Mouse (Mus musculus) midbrain, embryonic 14.5 days (tissue): ENCODE measurements around the gene Tmem201. TPM values are rescaled to one million over a fixed set of nuclear protein-coding genes. Genes with fewer than 3 reads are reported as not detected.
A peak's percentile ranks its signal among the peaks of the same experiment; 100 is the strongest.

ENCODE experiments used
- ATAC-seq: fragments of 200-750 bp; cut with Nextera tagmentation; 2 replicates; pipeline ENCODE4 v1.8.0; 2017; ENCODE audit warnings: moderate number of reproducible peaks, moderate library complexity; ENCODE audit not compliant: low FRiP score, low TSS enrichment
- DNase-seq: peaks from one replicate; pipeline ENCODE4 v3.0.0-alpha.2; 2015
- H3K27ac ChIP-seq: fragments of 300-500 bp; sonication (generic); replicated peaks from 2 replicates; pipeline ENCODE4 v1.5.1; 2014; ENCODE audit warnings: mild to moderate bottlenecking, low read depth, low read length, moderate library complexity
- H3K27me3 ChIP-seq: fragments of 300-500 bp; sonication (generic); 2 replicates; pipeline ENCODE4 v1.6.1; 2014; ENCODE audit warnings: low read length, control low read depth, mixed read lengths; ENCODE audit not compliant: control insufficient read depth, insufficient read depth
- H3K36me3 ChIP-seq: fragments of 300-500 bp; sonication (generic); 2 replicates; pipeline ENCODE4 v1.6.1; 2014; ENCODE audit warnings: low read length, control low read depth; ENCODE audit not compliant: control insufficient read depth, insufficient read depth
- H3K4me1 ChIP-seq: fragments of 300-500 bp; sonication (generic); 2 replicates; pipeline ENCODE4 v1.6.1; 2014; ENCODE audit warnings: mild to moderate bottlenecking, antibody characterized with exemption, low read length, control low read depth; ENCODE audit not compliant: control insufficient read depth, insufficient read depth
- H3K4me2 ChIP-seq: fragments of 300-500 bp; sonication (generic); 2 replicates; pipeline ENCODE4 v1.6.1; 2014; ENCODE audit warnings: mild to moderate bottlenecking, low read length, moderate library complexity
- H3K4me3 ChIP-seq: fragments of 300-500 bp; sonication (generic); replicated peaks from 2 replicates; pipeline ENCODE4 v1.5.1; 2014; ENCODE audit warnings: low read depth, low read length
- H3K9ac ChIP-seq: fragments of 300-500 bp; sonication (generic); replicated peaks from 2 replicates; pipeline ENCODE4 v1.6.1; 2014; ENCODE audit warnings: mild to moderate bottlenecking, low read length, moderate library complexity
- H3K9me3 ChIP-seq: fragments of 300-500 bp; sonication (generic); 2 replicates; pipeline ENCODE4 v1.6.1; 2016; ENCODE audit warnings: low read length, control low read depth, mixed read lengths; ENCODE audit not compliant: control insufficient read depth
- WGBS: fragments of 180-500 bp; shearing (Covaris S2); extraction: QIAGEN DNeasy Blood & Tissue Kit; methylation state at CpG from one replicate; pipeline ENCODE4 v1.1.7; 2014; 5-methylcytosine and 5-hydroxymethylcytosine counted together
- polyA plus RNA-seq: library from polyadenylated mRNA; unstranded; fragments of >200 nt; fragmentation: Nextera tagmentation; extraction: Ambion mirVana; gene quantifications from 2 replicates; pipeline ENCODE4 v1.2.1, GENCODE M21; 2014

Gene Tmem201
- polyA plus RNA-seq, 1 experiment from 2014 or later = 30.8 TPM

DNA sequence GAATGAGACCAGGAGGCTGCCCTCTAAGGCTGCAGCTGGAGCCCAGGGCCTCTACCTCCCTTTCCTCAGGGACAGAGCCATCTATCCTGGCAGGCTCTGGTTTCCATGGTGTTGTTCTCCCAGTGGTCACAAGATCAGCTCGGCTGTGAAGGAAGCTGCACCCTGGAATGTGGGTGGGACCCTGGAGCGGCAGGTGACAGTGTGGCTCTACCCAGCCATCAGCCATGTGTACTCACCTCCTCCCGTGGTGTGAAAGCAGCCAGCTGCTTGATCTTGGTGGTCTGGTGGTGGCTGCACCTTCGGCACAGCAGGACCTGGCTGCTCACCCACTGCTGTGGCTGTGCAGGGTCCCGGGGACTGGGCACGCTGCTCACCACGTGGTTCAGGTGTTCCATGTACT lies 7.0 kb downstream of the Tmem201 start:
- H3K36me3 ChIP-seq = peaks cover 51% of the 10 kb centered on the region
- WGBS = 91% methylated on average over 7 of the region's 7 CpGs

DNA sequence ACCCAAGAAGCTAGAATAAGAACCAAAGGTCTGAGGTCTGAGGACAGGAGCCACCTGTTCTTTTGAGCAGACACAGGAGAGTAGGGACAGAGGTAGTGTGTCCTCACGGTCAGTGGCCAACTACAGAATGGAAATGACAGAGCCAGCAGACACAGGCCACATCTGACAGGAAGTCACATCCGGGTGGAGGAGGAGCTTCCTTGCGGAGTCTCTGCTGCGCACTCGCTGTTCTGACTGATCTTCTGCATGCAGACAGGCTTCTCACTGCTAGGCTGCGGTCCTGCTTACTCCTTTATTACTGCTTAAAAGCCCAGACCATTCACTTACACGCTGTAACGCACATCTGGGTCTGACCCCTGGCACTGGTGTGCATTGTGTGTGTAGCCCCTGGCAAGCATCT lies 9.0 kb downstream of the Tmem201 start:
- no peak overlapping the region for H3K27ac ChIP-seq

More for the DNA sequence above, 7.0 kb downstream of the Tmem201 start:
- Histone ChIP-seq H3K27me3 (no peaks in the 10 kb centered on the region), H3K4me3 (no peak overlapping the region), H3K9ac (no peak overlapping the region), H3K4me2 (no peak overlapping the region), H3K9me3 (no peaks in the 10 kb centered on the region), H3K4me1 (peaks cover 29% of the 10 kb centered on the region), H3K27ac (no peak overlapping the region)
- DNase-seq (no peak), ATAC-seq (no peak)

DNA sequence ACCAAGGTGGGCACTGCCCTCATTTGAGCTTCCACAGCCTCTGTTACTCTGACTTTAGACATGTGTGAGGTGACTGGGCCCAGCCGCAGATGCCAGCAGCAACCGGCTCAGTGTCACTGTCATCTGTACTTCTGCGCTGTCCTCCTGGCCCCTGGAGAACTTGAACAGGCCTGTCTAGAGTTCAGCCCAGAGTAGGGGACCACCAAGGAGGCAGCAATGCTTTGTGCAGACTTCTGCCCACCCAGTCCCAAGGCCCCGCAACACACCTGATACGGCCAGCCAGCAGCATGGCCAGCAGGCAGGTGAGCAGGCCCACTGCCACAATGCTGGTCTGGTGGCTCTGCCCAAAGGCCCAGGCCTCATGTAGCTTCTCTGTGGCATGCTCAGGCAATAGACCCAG lies 10.2 kb downstream of the Tmem201 start:
- Histone ChIP-seq H3K4me2 (no peak overlapping the region), H3K27ac (no peak overlapping the region), H3K4me1 (peaks cover 10% of the 10 kb centered on the region; the same call in 1 of the 2 replicates), H3K9me3 (no peaks in the 10 kb centered on the region), H3K9ac (no peak overlapping the region), H3K36me3 (peaks cover 73% of the 10 kb centered on the region), H3K27me3 (no peaks in the 10 kb centered on the region), H3K4me3 (no peak overlapping the region)
- no peak for ATAC-seq
- 98% methylated on average over 5 of the region's 5 CpGs for WGBS
- no peak for DNase-seq

More for the DNA sequence above, 9.0 kb downstream of the Tmem201 start:
- H3K9me3 ChIP-seq = no peaks in the 10 kb centered on the region
- H3K9ac ChIP-seq = no peak overlapping the region
- ATAC-seq (no peak), DNase-seq (no peak)
- H3K4me3 ChIP-seq = no peak overlapping the region
- no peak overlapping the region for H3K4me2 ChIP-seq
- 83% methylated on average over 8 of the region's 8 CpGs for WGBS
- no peaks in the 10 kb centered on the region for H3K27me3 ChIP-seq
- peaks cover 17% of the 10 kb centered on the region for H3K4me1 ChIP-seq
- peaks cover 70% of the 10 kb centered on the region for H3K36me3 ChIP-seq

DNA sequence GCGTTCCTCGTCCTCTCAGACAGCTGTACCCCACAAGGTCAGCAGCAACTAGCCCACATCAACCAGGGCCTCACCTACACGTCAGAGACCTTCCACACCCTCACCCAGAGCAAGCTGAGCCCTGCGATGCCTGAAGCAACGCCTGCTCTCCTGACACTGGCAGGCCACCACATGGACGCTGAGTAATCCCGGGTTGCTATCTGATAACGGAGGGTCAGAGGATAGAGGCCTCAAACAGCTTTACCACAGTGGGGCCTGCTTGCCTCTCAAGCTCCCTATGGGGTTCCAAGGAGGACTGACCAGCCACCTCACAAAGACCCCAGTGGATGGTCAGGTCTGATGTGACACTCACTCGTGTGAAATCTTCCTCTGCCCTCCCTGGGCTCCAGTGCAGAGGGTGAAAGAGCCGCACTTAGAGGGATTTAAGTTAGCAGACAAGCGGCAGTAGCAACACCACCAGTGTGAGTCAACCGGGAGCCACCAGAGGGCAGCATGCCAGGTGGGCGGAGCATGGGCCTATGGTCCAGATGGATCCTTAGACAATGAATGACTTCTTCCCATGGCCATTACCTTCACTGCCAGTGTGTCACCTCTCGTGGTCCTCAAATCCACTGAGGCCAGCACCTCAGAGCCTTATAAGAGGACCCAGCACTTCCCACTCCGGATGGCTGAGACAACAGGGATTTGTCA lies 12.0 kb downstream of the Tmem201 start:
- WGBS = 67% methylated on average over 15 of the region's 15 CpGs
- peaks cover 10% of the 10 kb centered on the region; the same call in 1 of the 2 replicates for H3K4me1 ChIP-seq
- H3K36me3 ChIP-seq = peaks cover 81% of the 10 kb centered on the region
- H3K4me3 ChIP-seq = no peak overlapping the region
- H3K27ac ChIP-seq = peak overlapping the region; percentile 37; the same call in 1 of the 2 replicates
- DNase-seq (peak; percentile 74), ATAC-seq (no peak)
- no peaks in the 10 kb centered on the region for H3K9me3 ChIP-seq
- 0 out of 2 replicates have a peak overlapping the region, but pooled peaks have one; percentile 6 for H3K9ac ChIP-seq
- H3K4me2 ChIP-seq = no peak overlapping the region
- H3K27me3 ChIP-seq = no peaks in the 10 kb centered on the region

DNA sequence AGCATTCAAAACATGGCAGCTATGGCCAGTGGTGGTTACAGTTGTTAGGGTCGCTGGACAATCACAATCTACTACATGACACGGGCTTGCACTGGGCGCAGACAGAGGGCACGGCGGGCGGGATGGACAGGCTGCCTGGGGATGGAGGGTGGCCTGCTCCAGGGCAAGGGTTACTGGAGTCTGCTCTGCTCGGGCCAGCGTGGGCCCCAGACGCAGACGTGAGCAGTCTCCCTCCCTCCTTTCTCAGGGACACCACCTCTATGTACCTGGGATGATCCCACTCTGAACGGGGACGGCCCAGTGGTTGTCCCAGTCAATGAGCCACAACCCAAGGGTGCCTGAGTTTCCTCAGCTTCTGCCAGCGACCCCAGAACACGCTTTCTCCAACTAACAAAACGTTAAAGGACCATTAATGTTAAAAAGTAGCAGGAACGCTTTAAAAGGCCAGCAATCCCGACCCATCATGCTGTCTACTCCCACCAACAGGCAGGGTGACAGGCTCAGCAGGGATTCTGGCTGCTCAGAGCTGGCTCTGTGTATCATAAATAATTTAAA lies 12.9 kb downstream of the Tmem201 start:
- no peak for ATAC-seq
- Histone ChIP-seq H3K9ac (peak overlapping the region; percentile 16; the same call in 1 of the 2 replicates), H3K4me3 (no peak overlapping the region), H3K27me3 (no peaks in the 10 kb centered on the region), H3K27ac (peak overlapping the region; percentile 55), H3K36me3 (peaks cover 83% of the 10 kb centered on the region), H3K9me3 (no peaks in the 10 kb centered on the region), H3K4me1 (peaks cover 10% of the 10 kb centered on the region; the same call in 1 of the 2 replicates), H3K4me2 (no peak overlapping the region)
- no peak for DNase-seq
- WGBS = 87% methylated on average over 17 of the region's 17 CpGs

DNA sequence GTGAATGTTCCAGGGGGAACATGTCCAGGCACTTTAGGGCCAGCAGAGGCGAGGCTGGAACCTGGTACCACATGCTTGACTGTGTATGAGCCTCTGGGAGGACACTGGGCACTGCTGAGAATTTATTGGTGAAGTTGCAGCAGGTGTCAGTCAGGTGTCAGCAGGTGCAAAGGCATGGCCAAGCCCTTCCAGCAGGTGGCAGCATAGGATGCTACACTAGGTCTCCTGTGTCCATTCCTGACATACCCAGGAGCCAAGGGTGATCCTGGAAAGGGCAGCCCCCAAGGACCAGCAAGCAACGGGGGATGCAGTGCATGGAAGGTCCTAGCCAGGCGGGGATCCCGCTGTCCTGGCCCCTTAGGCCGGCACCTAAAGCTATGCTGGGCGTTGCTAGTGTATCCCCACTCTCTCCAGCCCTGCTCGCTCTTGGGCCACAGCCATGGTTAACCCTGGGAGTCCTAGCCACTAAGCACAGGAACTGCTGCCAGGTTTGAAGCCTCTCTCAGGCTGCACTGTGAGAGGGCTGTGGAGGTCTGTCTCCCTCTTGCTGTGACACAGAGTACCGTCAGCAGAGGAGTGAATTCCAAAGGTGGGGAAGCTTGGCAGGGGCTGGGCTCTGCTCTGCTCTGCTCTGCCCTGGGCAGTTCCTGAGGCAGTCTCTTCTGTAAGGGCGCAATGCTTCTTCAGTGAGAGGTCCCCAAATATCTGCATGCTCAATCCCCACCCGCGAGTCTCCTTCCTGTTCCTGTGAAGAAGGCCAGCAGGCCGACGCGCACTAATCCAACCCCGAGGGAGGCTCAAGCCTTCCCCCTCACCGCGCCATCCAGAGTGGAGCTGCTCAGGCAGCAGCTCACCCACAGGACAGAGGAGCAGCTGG lies 13.8 kb downstream of the Tmem201 start:
- DNase-seq = peak; percentile 60
- no peak overlapping the region for H3K4me3 ChIP-seq
- H3K9ac ChIP-seq = peak overlapping the region; percentile 16; the same call in 1 of the 2 replicates
- H3K4me2 ChIP-seq = no peak overlapping the region
- peak; percentile 21; the same call in 1 of the 2 replicates for ATAC-seq
- H3K9me3 ChIP-seq = no peaks in the 10 kb centered on the region
- 62% methylated on average over 17 of the region's 17 CpGs for WGBS
- H3K4me1 ChIP-seq = peaks cover 10% of the 10 kb centered on the region; the same call in 1 of the 2 replicates
- no peaks in the 10 kb centered on the region for H3K27me3 ChIP-seq
- peak overlapping the region; percentile 55 for H3K27ac ChIP-seq
- peaks cover 80% of the 10 kb centered on the region for H3K36me3 ChIP-seq

DNA sequence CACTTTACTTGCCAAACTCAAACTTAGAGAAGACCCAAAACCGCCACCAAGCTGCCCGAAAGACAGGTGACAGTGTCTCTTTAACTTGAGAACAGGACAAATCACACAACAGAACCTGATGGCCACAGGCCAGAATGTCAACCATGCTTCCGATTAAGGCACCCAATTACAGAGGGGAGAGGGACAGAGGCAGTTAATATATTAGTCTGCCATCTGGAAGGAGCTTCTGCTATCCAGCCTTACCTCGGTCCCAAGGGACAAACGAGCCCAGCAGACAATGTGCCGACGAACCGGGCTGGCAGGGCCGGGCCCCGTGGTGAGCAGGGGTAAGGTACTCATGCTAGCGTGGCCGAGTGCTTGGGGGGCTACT lies 14.8 kb downstream of the Tmem201 start:
- 69% methylated on average over 12 of the region's 12 CpGs for WGBS

DNA sequence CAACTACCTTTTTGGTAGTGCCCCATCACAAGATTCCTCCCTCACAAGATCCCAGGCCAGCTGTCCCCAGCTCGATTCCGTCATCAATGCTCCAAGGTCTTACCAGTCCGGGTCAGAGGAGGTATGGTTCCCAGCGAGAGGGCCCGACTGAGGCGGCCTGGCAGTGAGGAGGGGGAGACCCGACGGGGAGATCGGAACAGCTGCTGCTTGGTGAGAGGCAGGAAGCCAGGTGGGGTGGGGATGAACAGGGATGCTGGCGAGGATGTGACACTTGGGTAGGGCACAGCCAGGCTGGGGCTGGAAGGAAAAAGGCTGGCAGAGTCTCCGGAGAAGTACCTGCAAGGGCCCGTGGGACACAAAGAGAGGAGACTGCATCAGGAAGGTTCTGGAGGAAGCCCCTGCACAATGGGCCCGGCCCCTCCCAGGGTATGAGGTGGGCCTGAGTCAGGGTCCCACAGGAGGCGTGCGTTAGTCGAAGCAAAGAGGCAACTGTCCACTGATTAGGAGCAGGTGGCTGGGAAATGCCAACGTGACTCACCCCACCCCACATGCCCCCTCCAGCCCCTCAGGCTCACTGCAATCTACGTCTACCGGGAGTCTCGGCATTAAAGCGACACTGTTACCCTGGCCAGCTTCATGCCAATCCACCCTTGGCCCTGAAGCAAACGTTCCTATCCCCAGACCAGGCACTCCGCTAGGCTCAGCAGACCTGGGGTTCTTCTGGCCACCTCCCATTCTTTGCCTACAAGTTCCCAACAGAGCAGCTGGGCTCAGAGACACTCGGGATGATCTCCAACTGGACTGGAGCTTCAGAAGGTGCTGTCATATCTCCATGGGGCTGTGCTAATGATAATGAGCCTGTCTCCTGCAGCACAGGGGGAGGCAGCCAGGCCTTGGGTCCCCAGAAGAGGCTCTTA lies 15.5 kb downstream of the Tmem201 start:
- no peak for ATAC-seq
- Histone ChIP-seq H3K27ac (no peak overlapping the region), H3K4me2 (no peak overlapping the region), H3K9ac (no peak overlapping the region), H3K9me3 (no peaks in the 10 kb centered on the region), H3K27me3 (no peaks in the 10 kb centered on the region), H3K4me1 (peaks cover 10% of the 10 kb centered on the region; the same call in 1 of the 2 replicates), H3K4me3 (no peak overlapping the region), H3K36me3 (peaks cover 83% of the 10 kb centered on the region)
- WGBS = 76% methylated on average over 24 of the region's 24 CpGs
- no peak for DNase-seq

More for the DNA sequence above, 14.8 kb downstream of the Tmem201 start:
- no peak overlapping the region for H3K4me2 ChIP-seq
- H3K9me3 ChIP-seq = no peaks in the 10 kb centered on the region
- ATAC-seq (no peak), DNase-seq (peak; percentile 40)
- H3K36me3 ChIP-seq = peaks cover 83% of the 10 kb centered on the region
- no peak overlapping the region for H3K27ac ChIP-seq
- peaks cover 10% of the 10 kb centered on the region; the same call in 1 of the 2 replicates for H3K4me1 ChIP-seq
- H3K9ac ChIP-seq = no peak overlapping the region
- H3K27me3 ChIP-seq = no peaks in the 10 kb centered on the region
- H3K4me3 ChIP-seq = no peak overlapping the region
